Mouse (Mus musculus) layer of hippocampus, adult 8-10 months (tissue): Measurements from ENCODE around the gene Caskin2. TPM values are rescaled to one million over a fixed set of nuclear protein-coding genes. Genes with fewer than 3 reads are reported as not detected.

Experiments used
- DNase-seq, 2 experiments: peaks; one replicate each; pipeline ENCODE4 v3.0.0; 2022; ENCODE audit warnings: low spot score in 2 of 2
- total RNA-seq, 4 experiments: library from RNA; stranded (reverse); gene quantifications; 2 replicates each; pipeline ENCODE4 v1.2.4; 2022

Gene Caskin2
- total RNA-seq, 4 experiments from 2014 or later: 17.1 to 21.7 (median 20.0) TPM

DNA sequence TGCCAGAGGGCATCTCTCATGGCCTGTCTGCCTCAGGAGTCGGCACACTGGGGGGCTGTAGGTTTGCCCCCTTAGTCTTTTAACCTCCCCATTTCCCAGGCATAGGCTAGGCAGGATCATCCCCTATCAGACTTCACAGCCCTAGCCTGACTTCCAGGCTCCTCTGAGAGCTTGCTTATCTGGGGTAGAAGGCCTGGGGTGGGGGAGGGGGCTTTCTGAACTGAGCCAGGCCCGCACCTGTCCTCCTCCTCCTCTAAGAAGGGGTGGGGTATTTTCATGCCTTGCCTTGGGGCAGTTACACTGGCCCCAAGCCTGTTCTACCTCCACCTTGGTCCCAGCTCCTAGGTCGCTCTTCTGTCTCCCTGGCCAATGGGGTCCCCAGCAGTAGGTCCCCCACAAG, 18.1 kb upstream of the Caskin2 start:
- DNase-seq: no peak

DNA sequence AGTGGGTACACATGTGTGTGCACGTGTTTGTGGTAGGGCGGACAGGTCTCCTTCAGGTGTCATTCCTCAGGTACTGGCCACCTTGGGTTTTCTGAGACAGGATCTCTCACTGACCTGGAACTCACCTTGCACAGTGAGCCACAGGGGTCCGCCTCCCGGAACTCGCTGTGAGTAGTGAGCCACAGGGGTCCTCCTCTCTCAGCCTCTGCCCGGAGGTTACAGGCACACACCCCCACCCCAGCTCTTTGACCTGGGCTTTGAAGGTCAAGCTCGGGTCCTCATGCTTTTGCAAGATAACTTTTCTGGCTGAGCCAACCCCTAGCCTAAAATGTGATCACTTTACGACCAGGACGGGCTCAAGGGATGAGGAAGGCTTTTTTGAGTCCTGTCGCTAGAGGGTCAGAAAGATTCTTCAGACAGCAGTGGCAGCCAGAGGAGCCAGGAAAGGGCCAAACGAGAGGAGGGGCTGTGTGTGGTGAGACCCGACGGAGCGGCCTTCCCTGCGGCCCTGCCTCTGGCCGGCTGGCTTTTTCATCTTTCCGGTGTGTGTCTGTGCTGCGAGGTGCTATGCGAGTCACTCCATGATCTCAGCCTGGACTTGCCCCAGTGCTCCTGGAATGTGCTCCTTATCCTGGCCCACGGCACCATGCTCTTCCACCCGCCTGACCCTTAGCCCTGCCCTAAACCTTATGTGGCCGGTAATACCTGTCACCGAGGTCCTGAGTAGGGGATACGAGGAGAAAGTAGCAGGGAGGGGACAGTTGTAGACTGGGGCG, 17.3 kb upstream of the Caskin2 start:
- DNase-seq: no peak

DNA sequence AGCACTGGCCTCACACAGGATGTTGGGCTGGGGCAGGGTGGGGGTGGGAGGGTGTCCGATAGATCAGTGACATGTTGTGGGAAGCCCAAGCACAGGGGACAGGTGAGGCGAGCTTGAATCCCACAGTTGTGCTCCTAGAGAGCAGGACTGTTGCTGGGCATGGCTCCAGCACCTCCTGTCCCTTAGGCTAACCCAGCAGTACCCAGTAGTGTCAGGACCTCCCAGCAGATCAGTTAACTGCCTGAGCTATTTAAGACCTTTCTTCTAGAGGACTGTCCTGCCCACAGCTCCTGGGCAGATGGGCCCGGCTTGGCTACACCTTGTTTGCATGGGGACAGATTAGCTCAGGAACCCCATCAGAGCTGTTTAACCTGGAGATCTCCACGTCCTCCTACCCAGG, 15.6 kb upstream of the Caskin2 start:
- DNase-seq: no peak

DNA sequence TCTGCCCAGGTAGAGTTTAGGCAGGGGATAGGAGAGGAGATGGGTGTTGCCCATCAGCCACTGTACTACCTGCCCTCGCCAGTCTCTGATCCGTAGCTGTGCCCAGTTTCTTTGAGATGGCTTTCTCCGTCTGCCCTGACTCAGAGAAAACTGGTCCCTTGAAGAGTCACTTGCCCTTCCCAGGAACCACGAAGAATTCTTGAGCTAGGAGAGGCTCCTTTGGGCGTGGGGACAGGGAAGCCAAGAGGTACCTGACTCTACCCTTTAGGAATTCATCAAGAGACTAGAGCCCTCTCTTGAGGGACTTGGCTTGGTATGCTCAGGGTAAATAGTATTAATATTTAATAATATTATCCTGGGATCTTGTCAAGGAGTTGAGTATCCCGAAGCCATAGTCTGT, 14.2 kb upstream of the Caskin2 start:
- no peak for DNase-seq

DNA sequence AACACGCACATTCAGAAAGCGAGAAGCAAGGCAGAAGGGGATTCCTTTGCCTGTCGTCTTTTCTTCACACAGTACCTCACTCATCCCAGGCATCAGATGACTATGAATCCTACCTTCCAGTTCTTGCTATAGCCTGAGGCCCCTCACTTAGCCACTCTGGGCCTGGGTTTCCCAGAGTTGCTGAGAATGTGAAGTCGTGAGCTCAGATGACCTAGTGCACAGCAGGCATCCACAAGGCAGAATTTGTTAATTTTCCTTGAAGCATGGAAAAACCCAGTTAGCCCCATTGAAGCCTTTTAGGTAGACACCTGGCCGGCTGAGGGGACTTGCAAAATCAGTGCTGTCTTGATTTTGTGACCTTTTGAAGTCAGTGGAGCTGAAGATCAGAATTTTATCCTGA, 13.0 kb upstream of the Caskin2 start:
- DNase-seq: no peak

DNA sequence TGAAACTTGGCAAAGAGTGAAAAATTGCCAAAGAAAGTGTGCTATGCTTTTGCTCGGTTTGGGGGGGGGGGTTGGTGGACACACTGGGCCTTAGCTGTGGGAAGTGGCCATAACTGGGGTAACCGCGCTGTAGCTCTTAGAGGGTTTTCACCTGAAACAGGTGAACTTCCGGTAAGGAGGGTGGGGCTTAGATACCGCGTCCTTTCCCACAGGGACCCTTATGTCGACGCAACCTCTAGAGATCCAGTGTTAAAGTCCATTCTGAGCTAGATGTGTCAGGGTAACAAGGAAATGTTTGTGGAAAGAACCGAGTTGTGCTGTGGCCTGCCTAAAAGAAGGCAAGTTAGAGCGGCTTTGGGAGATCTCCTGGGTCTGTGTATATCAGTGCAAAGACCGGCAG, 11.4 kb upstream of the Caskin2 start:
- DNase-seq: no peak

DNA sequence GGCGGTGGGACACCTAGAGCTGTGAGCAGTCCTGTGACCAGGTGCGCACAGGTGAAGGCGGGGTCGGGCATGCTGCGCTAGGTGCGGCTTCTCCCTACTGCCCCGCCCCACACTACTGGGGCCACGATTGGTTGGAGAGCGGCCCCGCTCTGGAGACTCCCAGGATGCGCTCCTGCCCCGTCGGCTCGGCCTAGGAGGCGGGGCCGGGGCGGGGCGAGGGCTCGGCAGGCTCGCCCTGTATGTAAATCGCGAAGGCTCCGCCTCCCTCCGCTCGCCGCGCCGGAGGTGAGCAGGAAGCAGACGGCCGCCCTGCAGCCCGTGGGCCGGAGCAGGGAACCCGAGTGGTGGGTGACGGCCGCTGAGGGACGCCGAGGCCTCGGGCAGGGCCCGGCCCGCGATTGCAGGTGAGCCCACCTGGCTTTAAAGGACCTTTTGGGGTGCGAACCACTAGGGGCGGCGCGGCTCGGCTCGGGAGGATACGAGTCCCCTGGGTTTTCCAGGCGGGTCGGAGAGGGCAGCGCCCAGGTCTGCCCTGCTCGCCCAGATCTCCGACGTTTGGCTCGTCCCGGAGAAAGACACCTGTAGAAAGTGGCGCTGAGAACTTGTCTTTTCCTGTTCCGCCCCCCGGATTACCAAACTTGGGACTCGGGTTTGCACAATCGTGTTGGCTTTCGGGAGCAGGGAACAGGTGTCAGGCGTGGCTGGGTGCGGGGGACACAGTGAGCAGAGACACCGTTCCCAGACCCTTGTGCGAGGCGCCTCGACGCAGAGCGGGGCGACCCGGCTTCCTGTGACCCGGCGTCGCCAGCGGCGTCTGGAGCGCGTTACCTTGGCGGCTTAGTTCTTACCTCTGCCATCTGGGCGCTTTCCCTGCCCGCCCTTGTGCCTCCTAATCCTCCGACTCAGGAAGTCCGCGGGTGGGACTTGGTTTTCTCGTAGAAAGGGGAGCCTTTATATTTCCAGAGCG, 10.6 kb upstream of the Caskin2 start, which contains the start of gene Llgl2:
Gene Llgl2 (plus strand): TSS at position 276 of the 967 bp plus-strand sequence.
- peak in 1 of 2 experiments; percentile 48 for DNase-seq

DNA sequence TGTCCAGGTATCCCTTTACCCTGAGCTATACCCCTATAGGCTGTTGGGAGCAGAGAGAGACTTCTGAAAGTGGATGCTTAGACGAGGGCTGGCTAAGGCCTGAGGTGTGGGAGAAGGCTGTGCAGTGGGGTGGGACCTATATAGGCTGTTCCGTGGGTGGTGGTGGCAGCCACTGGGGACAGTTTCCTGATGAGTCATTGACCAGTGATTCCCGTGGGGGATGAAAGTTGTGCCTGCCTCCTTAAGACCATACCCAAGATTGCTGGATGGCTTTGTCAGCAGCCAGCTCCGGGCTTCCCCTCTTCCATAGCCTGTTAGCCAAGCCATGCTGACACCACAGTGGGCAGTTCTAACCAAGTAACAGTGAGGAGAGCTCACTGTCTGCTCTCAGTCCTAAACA, 7.6 kb upstream of the Caskin2 start:
- DNase-seq: no peak

DNA sequence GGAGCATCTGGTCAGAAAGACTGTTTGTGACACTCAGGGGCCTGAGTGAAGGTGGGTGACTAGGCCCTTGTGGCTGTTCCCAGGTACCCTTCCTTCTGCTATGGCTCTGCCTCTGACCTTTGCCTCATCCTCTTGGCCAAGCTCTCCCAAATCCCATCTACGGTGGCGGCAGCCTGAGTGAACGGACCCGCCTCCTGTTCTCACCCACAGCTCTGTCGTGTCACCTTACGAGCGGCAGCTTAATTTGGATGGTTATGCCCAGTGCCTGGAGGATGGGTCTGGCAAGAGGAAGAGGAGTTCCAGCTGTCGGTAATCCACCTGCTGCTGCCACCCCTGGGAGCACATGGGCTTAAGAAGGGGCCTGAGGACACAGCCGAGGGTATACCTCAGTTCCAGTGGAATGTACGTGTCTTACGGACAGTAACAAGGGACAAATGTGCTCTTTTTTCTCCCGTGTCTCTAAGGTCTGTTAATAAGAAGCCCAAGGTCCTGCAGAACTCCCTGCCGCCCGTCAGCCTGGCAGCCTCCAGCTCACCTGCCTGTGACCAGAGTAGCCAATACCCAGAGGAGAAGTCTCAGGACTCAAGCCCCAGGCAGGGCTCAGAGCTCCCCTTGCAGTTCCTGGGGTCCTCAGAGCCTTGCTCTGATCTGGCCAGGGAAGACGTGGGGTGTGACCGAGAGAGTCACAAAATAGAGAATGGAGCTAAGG, 6.6 kb upstream of the Caskin2 start:
- DNase-seq: no peak

DNA sequence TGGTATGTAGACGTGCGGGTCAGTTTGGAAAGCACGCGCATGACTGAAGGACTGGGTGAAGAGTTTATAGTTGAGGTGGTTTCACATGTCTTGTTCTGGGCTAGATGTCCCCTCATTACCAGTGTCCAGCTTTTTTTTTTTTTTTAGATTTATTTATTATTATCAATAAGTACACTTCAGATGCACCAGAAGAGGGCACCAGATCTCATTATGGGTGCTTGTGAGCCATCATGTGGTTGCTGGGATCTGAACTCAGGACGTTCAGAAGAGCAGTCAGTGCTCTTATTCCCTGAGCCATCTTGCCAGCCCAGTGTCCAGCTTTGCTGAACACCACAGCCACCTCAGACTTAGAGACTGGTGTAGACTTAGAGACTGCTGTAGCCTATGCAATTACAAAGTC, 3.9 kb upstream of the Caskin2 start:
- DNase-seq: no peak

DNA sequence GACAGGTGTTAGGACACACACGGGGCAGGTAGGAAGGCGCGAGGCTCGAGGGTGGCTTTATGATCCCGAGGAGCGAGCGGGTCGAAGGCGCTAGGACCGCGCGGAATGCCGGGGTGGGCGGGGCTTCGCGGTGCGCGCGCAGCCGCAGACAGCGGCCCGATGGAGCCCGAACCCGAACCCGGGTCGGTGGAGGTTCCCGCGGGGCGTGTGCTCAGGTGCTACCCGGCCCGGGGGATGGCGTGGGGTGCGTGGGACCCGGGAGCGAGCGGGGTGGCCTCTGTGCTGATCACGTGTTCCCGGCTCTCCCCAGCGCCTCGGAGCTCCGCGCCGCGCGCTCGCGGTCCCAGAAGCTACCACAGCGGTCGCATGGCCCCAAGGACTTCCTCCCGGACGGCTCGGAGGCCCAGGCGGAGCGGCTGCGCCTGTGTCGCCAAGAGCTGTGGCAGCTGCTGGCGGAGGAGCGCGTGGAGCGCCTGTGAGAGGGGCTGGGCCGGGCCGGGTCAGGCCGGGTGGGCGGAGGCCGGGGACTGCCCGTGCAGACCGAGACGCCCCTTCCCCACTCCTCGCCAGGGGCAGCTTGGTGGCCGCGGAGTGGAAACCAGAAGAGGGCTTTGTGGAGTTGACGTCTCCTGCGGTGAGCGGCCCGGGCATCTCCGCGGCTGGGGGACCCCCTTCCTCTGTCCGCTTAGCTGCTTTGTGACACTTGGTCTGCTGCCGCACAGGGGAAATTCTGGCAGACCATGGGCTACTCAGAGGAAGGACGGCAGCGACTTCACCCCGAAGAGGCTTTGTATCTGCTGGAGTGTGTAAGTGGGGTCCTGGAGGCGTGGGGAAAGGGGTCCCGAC, 1.4 kb upstream of the Caskin2 start, which contains the start of gene Tsen54:
Gene Tsen54 (plus strand): TSS at position 120 of the 846 bp plus-strand sequence.
- DNase-seq: peak in 1 of 2 experiments; percentile 74

DNA sequence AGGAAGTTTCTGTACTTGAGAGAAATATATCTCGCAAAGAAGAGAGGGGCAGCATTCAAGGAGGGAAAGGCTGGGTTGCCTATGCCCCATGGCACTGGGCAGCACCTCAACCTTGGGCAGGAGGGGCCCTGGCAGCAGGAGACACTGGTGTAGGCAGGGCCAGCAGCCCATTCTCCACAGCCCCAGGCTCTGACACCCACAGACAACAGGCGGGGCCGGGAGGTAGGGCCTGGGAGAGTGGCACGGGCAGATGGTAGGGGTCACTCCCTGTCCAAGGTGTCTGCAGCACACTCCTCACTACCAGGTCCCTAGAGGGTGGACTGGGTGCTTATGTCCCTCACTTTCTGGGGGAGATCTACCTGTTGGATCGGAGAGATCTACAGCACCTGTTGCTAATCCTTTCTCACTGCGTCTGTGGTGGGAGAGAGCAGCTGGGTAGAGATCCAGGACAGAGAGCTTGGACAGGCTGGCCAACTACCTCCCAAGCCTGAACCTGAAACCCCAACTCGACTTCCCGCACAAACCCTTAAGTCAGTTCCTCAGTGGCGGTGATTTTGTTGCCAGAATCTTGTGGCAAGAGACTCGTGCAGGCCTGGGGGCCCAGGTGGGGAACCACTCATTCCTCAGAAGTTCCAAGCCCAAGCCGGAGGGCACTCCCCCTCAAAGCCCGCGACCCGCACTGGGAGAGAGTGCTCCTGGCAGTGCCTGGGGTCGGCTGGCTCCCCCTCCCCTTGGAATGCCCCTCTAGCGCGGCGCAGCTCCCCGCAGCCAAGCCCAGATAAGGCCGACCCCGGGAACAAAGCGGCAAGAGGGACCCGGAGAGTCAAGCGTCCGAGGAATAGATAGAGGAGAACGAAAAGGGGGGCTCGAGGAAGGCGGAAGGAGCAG, 662 bp downstream of the Caskin2 start:
- no peak for DNase-seq

DNA sequence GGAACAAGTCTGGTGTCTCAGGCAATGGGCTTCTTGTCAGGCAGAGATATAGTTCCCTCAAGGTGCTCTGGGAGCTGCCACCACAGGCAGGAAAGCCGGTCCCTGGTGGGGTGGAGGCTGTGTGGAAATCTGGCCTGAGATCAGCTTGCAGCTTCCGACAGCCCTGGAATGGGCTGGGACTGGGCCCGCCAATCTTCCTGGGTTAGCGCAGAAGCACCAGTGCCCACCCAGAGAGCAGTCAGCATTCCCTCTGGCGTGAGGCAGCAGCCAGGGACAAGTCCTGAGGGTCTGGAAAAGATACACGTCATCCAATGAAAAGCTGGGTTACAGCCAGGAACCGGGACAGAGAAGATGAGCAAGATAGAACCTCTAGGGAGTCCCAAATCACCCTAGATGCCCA, 1.3 kb downstream of the Caskin2 start:
- no peak for DNase-seq

DNA sequence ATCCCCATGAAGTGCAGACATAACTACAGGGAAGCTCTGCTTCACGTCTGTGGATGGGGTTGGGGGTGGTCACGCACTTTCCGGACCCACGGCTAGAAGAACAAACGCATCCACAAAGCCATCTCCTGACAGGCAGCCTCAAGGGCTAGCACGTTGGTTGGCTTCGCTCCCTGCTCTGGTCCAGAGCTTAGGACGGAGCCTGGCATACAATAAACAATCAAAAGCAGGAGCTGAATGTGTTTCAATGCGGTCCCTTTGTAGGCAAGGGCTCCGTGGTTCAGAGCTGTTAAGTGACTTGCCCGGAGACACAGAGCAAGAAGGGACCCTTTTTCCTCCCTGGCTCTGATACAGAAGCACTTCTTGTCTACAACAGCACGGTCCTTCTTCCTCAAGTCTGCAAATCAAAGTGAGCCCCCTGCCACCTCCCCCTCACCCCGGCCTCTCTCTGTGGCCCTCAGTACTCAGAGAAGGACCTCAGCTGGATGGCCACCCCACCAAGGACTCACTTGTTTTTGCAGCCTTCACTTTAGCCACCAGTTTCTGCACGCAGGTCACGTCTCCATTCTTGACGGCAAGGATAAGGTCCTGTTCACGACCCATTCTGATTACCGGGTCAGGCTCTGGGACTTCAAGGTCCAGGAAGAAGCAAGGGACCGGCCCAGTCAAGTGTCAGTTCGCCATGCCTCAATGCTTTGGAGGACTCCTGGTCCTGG, 1.9 kb downstream of the Caskin2 start:
- no peak for DNase-seq

DNA sequence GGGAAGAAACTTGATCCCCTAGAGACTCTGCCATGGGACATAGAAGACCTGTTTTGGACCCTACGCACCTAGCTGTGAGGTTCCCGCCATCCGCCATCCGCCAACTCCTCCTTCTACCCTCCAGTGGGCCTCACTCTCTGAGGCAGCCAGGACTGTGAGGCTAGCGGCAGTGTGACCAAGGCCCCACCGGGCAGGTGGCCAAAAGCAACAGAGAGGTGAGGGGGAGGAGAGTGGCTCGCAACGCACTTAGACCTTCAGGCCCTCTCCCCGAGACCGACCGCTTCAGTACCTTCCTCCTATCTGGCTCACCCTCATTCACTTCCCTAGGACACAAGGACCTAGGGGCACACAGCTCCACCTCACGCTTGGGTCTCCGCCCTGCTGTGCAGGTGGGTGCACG, 3.1 kb downstream of the Caskin2 start:
- no peak for DNase-seq

DNA sequence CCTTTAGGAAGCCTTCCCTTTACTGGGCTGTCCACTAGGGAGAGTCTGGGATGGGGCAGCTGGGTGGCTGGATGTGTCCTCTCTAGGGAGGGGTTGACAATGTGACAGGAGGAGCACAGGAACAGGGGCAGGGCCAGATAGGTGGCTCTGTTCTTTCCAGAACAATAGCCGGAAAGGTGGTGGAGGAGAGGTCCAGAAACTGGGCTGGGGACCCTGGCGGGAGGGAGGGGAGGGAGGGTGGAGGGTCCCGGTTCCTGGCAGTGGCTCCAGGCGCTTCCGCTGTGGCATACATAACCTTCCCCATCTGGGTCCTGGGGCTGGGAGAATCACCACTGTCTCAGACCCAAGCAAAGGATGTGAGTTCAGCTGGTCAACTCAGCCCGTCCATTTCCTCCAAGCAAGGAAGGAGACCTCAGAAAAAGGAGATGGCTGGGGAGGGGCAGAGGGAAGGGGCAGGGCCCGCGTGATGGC, 4.1 kb downstream of the Caskin2 start:
- DNase-seq: no peak

DNA sequence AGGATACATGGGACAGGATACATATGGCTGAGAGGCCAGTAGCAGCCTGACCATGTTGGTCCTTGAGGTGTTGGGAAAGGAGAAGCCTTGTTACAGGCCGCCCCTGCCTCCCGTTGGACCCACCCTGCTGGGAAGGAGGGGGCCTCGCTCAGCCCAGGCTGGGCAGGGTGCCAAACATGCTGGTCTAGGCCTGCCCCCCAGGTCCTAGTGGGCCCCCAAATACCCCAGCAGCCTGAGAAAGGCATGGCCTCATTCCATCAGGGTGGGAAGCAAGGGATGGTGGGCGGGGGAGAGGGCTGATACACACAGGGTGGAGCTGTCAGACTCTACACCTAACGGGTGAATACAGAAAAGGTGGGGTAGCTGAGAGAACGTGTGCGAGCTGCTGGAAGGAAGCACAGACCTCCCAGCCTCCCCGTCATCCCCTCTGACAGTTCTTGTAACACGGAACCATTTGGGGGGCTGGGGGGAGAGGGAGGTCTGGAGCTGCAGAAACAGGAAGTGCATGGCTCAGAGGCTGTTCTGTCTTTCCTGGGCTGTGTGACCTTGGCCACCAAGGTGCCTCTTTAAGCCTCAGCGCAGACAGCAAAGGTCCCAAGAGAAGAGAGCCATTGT, 4.6 kb downstream of the Caskin2 start:
- no peak for DNase-seq

DNA sequence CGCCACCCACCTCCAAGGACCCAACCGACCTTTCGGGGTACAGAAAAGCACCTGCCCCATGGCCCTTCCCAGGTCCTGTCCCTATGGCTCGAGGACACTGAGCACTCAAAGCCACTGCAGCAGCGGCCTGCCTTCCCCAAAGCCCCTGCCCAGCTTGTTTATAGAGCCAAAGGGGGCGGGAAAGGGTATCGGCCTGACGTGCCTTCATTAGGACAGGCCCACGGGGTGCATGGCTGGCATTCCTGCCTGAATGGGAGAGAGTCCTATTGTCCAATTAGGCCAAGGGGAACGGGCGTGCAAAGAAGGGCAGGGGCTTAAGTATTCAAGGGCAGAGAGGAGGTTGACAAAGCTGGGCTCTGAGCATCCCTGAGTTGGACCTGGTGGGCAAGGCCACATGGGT, 5.5 kb downstream of the Caskin2 start:
- no peak for DNase-seq
